Mouse (Mus musculus) bone marrow macrophage, adult 2 months (primary cell): ENCODE measurements at regions not wholly inside any gene's neighbourhood (a gene's known extent, or its start where the extent isn't known, plus 50 kb on each side); places are given as distances from the start of the nearest gene placed in this dataset.

ENCODE experiments used
- CTCF ChIP-seq: IDR thresholded peaks from 2 replicates; pipeline ENCODE4 v1.5.1; 2012; ENCODE audit warnings: low read depth, mild to moderate bottlenecking, low read length, moderate library complexity
- POLR2A ChIP-seq: IDR thresholded peaks from 2 replicates; pipeline ENCODE4 v1.6.1; 2012; ENCODE audit warnings: mild to moderate bottlenecking, low read depth, low read length, borderline replicate concordance

GRCm38 (mm10) chr7:129207029-129207428 lies 49.8 kb upstream of the Plpp4 start:
- no peak for TF ChIP-seq CTCF
- no peak for TF ChIP-seq POLR2A
